Mouse (Mus musculus): ENCODE data around the gene Axin2. TPM values are rescaled to one million over a fixed set of nuclear protein-coding genes. Genes with fewer than 3 reads are reported as not detected.

Axin2 gene
- polyA plus RNA-seq, 1 experiment from 2014 or later: 5.9 TPM

DNA sequence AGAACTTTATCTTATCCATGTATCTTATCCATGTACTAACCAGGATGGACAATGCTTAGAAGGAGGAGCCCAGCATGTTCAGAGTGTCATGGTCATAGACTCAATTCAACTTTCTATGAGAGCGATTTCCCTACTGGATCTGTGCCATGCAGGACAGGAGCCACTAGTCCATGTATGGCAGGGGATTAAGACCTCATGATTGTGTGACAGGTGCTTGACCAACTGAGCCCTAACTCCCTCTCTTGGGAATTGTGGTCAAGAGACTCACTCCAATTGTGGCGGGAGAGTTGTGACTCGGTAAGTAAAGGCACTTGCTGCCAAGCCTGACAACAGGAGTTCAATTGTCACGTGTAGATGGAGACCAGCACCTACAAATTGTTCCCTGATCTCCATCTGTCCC is 67.6 kb downstream of the Axin2 start:
- H3K4me1 ChIP-seq (replicated peaks; ENCODE audit: control insufficient read depth, insufficient read depth, low read length): no peaks in the 10 kb centered on the region
- H3K9ac ChIP-seq (replicated peaks; ENCODE audit: low read depth, low read length): no peak overlapping the region
- H3K27me3 ChIP-seq (replicated peaks; ENCODE audit: control insufficient read depth, insufficient read depth, low read length): no peaks in the 10 kb centered on the region
- no peaks in the 10 kb centered on the region for H3K9me3 ChIP-seq (ENCODE audit: control insufficient read depth, low read length)
- no peak overlapping the region for H3K4me2 ChIP-seq (ENCODE audit: low read length)
- H3K4me3 ChIP-seq (replicated peaks; ENCODE audit: low read length): no peak overlapping the region
- WGBS: 86% methylated on average over 4 of the region's 4 CpGs
- no peaks in the 10 kb centered on the region for H3K36me3 ChIP-seq (ENCODE audit: control insufficient read depth, insufficient read depth)
- no peak for ATAC-seq
- no peak overlapping the region for H3K27ac ChIP-seq (ENCODE audit: low read length)

DNA sequence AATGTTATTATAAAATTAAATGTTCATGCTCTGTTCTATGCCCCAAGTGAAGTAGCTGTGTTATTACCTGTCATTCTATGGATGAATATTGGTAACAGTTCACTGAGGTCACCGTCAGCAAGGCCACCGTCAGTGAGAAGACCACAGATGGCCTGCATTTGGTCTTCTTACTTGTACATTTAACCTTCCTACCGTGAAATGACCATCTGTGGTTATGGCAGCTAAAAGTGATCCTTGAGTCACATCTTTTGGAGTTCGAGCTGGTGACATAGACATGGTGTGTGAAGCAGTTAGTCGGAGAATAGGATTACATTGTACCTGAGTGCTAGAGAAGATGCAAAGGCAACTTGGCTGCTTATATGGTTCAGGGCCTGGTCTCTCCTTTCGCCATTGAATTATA is 68.1 kb downstream of the Axin2 start:
- H3K4me1 ChIP-seq (replicated peaks; ENCODE audit: control insufficient read depth, insufficient read depth, low read length): no peaks in the 10 kb centered on the region
- 94% methylated on average over 6 of the region's 6 CpGs for WGBS
- H3K4me2 ChIP-seq (ENCODE audit: low read length): no peak overlapping the region
- ATAC-seq: no peak
- H3K27me3 ChIP-seq (replicated peaks; ENCODE audit: control insufficient read depth, insufficient read depth, low read length): no peaks in the 10 kb centered on the region
- H3K36me3 ChIP-seq (ENCODE audit: control insufficient read depth, insufficient read depth): no peaks in the 10 kb centered on the region
- no peak overlapping the region for H3K27ac ChIP-seq (ENCODE audit: low read length)
- no peaks in the 10 kb centered on the region for H3K9me3 ChIP-seq (ENCODE audit: control insufficient read depth, low read length)
- no peak overlapping the region for H3K9ac ChIP-seq (replicated peaks; ENCODE audit: low read depth, low read length)
- no peak overlapping the region for H3K4me3 ChIP-seq (replicated peaks; ENCODE audit: low read length)

DNA sequence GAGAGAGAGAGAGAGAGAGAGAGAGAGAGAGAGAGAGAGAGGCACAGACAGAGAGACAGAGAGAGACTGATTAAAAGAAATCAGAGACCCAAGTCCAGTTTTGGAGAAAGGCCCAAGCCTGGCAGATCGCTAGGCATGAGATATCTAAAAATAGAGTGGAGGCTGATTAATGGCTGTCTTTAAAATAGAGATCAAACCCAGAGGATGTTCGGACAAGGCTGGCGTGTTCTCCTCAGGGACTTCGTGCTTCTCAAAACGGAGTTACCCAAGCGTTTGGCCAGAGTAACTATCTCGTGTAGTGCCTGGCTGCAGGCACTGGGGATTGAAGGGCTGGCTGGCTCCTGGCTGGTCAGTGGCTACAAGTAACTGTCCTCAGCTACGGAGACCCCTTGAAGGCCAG is 69.8 kb downstream of the Axin2 start:
- Histone ChIP-seq H3K9ac (replicated peaks; ENCODE audit: low read depth, low read length) (no peak overlapping the region), H3K4me3 (replicated peaks; ENCODE audit: low read length) (no peak overlapping the region), H3K27ac (ENCODE audit: low read length) (no peak overlapping the region), H3K4me1 (replicated peaks; ENCODE audit: control insufficient read depth, insufficient read depth, low read length) (no peaks in the 10 kb centered on the region), H3K27me3 (replicated peaks; ENCODE audit: control insufficient read depth, insufficient read depth, low read length) (no peaks in the 10 kb centered on the region), H3K36me3 (ENCODE audit: control insufficient read depth, insufficient read depth) (no peaks in the 10 kb centered on the region), H3K4me2 (ENCODE audit: low read length) (no peak overlapping the region), H3K9me3 (ENCODE audit: control insufficient read depth, low read length) (no peaks in the 10 kb centered on the region)
- ATAC-seq: no peak
- WGBS: 87% methylated on average over 8 of the region's 8 CpGs

DNA sequence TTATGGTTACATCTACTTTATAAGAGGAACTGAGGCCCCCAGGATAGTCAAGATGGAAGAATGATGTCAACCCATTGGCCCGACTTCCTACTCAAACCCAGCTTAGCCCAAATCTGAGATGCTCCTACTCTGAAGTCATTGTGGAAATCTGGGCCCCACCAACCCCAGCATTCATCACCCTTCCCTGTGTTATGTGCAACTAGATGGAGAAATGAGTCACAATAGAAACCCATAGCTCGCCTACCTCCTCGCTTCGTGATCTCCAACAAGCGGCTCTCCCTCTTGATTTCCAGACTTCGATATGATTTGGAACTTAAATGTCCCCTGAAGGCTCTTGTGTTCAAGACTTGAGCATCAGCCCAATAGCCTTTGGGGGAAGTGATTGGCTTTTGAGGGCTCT is 73.3 kb downstream of the Axin2 start:
- H3K9me3 ChIP-seq (ENCODE audit: control insufficient read depth, low read length): no peaks in the 10 kb centered on the region
- no peaks in the 10 kb centered on the region for H3K4me1 ChIP-seq (replicated peaks; ENCODE audit: control insufficient read depth, insufficient read depth, low read length)
- no peaks in the 10 kb centered on the region for H3K27me3 ChIP-seq (replicated peaks; ENCODE audit: control insufficient read depth, insufficient read depth, low read length)
- no peak for ATAC-seq
- no peak overlapping the region for H3K4me2 ChIP-seq (ENCODE audit: low read length)
- whole genome bisulfite sequencing: 95% methylated on average over 6 of the region's 6 CpGs
- H3K9ac ChIP-seq (replicated peaks; ENCODE audit: low read depth, low read length): no peak overlapping the region
- no peaks in the 10 kb centered on the region for H3K36me3 ChIP-seq (ENCODE audit: control insufficient read depth, insufficient read depth)
- no peak overlapping the region for H3K27ac ChIP-seq (ENCODE audit: low read length)
- H3K4me3 ChIP-seq (replicated peaks; ENCODE audit: low read length): no peak overlapping the region

DNA sequence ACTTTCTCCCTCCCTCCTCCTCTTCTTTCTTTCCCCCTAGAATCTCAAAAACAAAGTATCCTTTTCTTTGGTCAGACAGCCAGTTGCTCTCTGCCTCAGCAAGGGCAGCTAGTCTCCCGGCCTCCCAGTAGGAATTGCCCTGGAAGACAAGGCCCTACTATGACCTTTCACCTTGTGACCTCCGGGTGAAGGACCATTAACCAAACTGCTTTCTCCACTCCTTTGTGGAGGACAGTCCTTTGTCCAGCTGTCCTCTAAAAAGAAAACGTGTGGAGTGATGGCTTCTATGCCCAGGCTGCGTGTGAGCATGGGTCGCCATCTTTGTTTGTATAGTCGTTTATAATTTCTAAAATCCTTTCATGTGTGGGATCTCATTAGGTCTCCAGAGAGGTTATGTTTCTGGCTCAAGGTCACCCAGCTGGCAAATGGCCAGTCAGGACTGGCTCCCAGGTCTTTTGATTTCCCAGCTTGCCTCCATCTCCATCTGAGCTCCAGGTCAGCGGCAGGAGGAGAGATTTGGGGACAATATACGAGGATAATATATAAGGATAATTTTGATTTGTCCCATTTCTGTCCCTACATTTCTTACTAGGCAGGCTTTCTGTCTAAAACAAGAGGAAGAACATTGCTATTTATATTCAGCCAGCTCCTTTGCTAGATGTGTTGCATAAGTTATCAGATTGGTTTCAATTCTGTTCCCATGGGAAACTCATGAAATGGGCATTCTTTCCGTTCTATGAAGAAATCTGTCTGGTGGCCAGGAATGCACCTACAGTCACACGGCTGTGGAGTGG is 75.2 kb downstream of the Axin2 start:
- H3K9me3 ChIP-seq (ENCODE audit: control insufficient read depth, low read length): peaks cover 4% of the 10 kb centered on the region; the same call in 1 of the 2 replicates
- 46% methylated on average over 10 of the region's 10 CpGs for WGBS
- H3K4me3 ChIP-seq (replicated peaks; ENCODE audit: low read length): no peak overlapping the region
- H3K4me1 ChIP-seq (replicated peaks; ENCODE audit: control insufficient read depth, insufficient read depth, low read length): no peaks in the 10 kb centered on the region
- no peak for ATAC-seq
- no peaks in the 10 kb centered on the region for H3K27me3 ChIP-seq (replicated peaks; ENCODE audit: control insufficient read depth, insufficient read depth, low read length)
- no peak overlapping the region for H3K27ac ChIP-seq (ENCODE audit: low read length)
- no peaks in the 10 kb centered on the region for H3K36me3 ChIP-seq (ENCODE audit: control insufficient read depth, insufficient read depth)
- no peak overlapping the region for H3K4me2 ChIP-seq (ENCODE audit: low read length)
- H3K9ac ChIP-seq (replicated peaks; ENCODE audit: low read depth, low read length): no peak overlapping the region

DNA sequence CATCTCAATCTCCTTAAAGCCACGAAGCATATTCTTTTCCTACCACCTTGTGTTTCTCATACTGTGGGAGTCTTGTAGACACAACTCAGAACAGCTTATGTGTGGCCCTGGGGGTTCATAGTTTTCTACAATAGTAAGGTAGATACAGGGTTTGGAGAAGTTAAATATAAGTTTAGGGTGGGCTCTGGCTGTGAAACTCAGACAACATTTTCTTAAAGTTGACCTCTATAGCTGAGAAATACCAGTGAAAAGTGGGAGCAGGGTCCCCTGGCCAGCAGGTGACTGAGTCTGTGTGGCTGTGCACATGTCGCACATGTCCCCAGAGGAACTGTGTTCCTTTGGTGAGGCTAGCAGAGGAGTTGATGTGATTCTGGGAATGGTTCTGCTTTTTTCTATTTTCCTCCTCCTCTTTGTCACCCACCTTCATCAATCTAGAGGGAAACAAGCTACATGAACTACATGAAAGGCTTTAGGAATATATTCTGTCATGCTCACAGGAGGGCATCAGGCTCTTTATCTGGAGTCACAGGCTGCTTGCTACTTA is 75.9 kb downstream of the Axin2 start:
- Histone ChIP-seq H3K4me1 (replicated peaks; ENCODE audit: control insufficient read depth, insufficient read depth, low read length) (no peaks in the 10 kb centered on the region), H3K4me3 (replicated peaks; ENCODE audit: low read length) (no peak overlapping the region), H3K4me2 (ENCODE audit: low read length) (no peak overlapping the region), H3K9ac (replicated peaks; ENCODE audit: low read depth, low read length) (no peak overlapping the region), H3K9me3 (ENCODE audit: control insufficient read depth, low read length) (peaks cover 6% of the 10 kb centered on the region; the same call in 1 of the 2 replicates), H3K27me3 (replicated peaks; ENCODE audit: control insufficient read depth, insufficient read depth, low read length) (no peaks in the 10 kb centered on the region), H3K27ac (ENCODE audit: low read length) (no peak overlapping the region), H3K36me3 (ENCODE audit: control insufficient read depth, insufficient read depth) (no peaks in the 10 kb centered on the region)
- WGBS: 84% methylated on average over 2 of the region's 2 CpGs
- ATAC-seq: no peak

DNA sequence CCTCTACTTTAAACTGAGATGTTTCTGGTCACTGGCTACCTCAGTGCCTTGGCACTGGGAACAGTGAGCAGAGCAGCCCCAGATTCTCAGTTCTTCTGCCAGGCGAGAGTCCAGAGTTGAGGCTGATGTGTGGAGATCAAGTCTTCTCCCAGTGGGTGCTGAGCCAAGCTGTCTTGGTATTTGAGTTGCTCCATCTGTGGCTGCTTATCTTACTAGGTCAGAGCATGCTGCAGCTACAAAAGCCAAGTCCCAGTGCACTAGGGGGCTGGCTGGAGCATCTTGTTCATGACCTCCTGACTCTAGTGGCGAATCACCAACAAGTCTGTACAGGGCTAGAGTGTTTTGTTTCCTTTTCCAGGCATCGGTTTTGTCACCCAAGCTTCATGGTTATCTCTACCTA is 77.7 kb downstream of the Axin2 start:
- no peaks in the 10 kb centered on the region for H3K27me3 ChIP-seq (replicated peaks; ENCODE audit: control insufficient read depth, insufficient read depth, low read length)
- H3K4me1 ChIP-seq (replicated peaks; ENCODE audit: control insufficient read depth, insufficient read depth, low read length): no peaks in the 10 kb centered on the region
- H3K9me3 ChIP-seq (ENCODE audit: control insufficient read depth, low read length): peaks cover 12% of the 10 kb centered on the region; the same call in 1 of the 2 replicates
- no peak for ATAC-seq
- no peaks in the 10 kb centered on the region for H3K36me3 ChIP-seq (ENCODE audit: control insufficient read depth, insufficient read depth)
- 90% methylated on average over 3 of the region's 3 CpGs for WGBS
- H3K27ac ChIP-seq (ENCODE audit: low read length): no peak overlapping the region
- H3K4me2 ChIP-seq (ENCODE audit: low read length): no peak overlapping the region
- no peak overlapping the region for H3K4me3 ChIP-seq (replicated peaks; ENCODE audit: low read length)
- H3K9ac ChIP-seq (replicated peaks; ENCODE audit: low read depth, low read length): no peak overlapping the region

Other genes starting within 250 kb of the Axin2 start
- gene E030025P04Rik, start 224.0 kb downstream of the Axin2 start, polyA plus RNA-seq (2015; fragmentation: Nextera tagmentation; extraction: Ambion mirVana): not detected in 2 replicates

Data from forebrain, embryonic 16.5 days (tissue).